Mouse (Mus musculus): ENCODE measurements around the gene Hmga2.

Gene Hmga2

DNA sequence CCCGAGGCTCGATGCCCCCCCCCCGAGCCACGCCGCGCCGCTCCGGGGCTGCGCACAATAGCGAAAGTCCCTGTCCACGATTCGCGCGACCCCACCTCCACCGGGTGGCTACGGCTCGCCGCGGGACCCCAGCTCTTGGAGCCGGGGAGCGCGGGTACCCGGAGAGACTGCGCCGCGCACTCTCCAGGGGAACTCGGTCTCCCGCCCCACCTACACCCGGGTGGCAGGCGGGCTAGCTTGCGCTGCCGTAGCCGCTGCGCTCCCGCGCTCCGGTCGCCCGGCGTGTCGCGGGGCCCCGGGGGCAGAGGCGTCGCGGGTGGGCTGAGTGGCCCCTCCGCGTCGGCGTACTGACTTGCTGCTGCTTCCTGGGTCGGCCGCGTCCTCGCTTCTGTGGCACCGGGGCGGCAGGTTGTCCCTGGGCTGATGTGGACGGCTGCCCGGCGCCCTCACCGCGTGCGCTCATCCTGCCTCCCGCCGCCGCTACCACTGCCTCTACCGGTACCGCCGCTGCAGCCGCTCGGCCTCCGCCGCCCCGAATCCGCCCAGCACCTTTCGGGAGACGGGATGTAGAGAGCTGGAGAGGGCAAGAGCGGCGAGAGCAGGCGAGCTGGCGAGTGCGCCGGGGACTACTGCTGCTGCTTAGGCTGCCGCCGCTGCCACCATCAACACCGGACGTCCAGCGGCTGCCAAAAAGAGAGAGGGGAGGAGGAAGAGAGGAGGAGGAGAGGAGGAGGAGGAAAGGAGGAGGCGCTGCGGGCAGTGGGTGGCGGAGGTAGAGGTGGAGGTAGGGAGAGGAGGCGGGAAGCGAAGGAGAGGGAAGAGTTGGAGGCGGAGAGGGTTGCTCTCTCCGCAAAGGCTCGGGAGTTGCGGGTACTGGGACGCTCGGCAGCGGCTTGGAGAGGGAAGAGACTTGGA, at the start of gene Hmga2:
Gene Hmga2 (minus strand): TSS at position 869 of the 915 bp plus-strand sequence.
- DNase-seq (ENCODE audit: low spot score in 2 of 2), result no peak

DNA sequence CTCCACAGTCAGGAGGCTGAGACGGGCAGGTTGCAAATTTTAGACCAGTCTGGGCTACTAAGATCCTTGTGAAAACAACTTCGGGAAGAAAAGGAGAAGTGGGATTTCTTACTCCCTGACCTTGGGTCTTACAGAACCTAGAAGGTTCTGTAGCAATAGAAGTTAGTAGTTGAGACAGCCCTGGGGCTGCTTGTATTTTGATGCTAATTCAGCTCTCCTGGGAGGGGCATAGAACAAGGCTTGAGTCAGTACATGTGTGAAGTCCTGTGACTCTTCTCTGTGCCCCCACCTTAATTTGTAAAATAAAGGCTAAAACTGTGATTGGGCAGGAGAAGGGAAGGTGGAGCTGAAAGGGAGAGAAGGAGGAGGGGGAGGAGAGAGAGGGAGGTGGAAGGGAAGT, 46.7 kb upstream of the Hmga2 start:
- DNase-seq (ENCODE audit: low spot score in 2 of 2), result no peak

DNA sequence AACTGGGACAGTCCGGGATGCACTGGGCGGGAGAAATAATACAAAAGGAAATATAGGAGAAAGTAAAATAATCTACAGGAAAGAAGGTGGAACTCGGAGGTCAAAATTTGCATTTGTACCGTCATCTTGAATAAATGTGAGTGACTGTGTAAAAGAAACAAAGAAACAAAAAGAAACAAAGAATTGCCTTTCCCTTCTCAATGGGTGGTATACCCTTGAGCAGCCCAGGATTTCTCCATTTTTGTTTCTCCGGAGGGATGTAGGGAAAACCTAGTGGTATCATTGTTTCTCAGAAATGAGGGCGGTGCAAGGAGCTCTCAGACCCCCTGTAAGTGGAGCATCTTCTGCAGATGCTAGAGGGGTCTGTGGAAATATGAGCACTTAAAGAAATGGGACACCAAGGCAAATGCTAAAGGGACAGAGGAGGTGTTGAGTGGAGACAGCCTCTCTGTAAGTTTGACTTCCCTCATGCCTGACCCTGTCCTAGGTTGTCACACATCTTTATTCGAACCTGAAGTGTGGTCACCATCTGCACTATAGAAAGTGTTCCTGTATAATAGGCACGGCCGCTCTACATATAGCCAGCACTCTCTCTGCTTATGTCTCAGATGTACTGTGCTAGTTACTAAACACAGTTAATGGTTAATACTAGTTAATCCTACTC, 45.8 kb upstream of the Hmga2 start:
- no peak for DNase-seq (ENCODE audit: low spot score in 2 of 2)

DNA sequence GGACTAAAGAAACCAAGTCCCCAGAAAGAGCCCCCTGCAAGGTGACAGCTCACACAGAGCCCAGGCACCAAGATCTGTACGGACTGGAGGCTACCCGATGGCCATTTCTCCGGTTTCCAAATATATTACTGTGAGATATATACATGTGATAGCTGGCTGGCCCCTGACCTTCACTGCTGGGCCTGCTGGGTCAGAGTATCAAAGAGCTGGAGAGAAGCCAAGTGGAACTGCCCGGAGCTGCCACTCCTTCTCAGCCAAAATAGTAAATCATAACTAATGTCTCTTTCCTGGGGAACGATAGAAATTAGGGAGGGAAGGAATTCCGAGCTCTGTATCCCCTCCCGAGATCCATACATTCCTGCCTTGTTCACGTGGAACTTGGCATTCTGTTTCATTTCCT, 40.0 kb upstream of the Hmga2 start:
- DNase-seq (ENCODE audit: low spot score in 2 of 2), result no peak

DNA sequence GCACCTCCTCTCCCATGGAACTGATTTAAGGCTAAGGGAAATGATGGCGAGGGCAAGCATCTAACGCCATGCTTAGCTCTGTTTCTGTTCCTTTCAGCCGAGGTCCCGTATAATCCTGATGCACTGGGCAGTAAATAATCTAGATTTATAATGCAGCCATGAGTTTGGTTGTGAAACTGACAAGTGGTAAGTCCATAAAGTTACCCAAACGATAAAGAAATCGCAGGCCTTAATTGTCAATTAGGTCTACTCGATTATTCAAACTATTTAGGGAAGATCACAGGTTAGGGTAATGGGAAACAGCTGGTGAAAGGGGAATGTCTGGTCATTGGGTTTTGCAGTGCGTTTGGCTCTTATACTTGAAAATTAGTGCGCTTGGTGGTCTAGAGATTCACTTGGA, 37.5 kb upstream of the Hmga2 start:
- no peak for DNase-seq (ENCODE audit: low spot score in 2 of 2)

DNA sequence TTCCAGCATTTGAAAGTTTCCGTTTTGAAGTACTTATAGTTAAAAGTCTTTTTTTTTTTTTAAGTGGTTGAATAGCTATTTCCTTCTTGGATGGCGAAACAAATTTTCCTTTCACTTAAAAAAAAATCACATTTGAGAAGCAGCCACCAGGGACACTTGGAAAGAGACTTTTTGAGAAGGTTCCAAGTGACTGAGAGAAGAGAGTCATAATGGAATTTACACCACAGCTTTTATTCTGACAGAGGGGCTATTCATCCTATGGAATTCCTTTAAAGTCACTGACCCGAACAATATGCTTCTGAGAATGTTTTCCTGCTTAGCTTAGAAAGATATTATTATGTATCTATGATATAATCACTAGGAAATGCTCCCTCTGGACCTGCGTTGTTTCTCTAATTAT, 36.7 kb upstream of the Hmga2 start:
- no peak for DNase-seq (ENCODE audit: low spot score in 2 of 2)

DNA sequence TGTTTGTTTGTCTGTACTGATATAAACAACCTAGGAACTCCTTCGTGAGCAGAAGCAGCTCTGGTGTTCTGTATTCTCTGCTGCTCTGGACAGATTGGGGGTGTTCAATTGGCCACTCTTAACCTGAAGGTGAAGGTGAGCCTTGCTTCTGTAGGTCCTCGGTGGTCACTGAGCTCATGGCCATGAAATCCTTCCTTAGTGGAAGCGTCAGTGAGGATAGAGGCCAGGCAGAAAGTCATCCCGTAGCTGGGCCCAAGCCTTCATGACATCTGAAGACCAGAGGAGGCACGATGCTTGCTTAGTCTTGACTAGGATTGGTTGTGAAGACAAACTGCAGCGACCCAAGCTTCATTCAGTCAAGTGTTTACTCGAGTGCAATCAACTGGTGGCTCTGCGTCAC, 35.9 kb upstream of the Hmga2 start:
- DNase-seq (ENCODE audit: low spot score in 2 of 2), result no peak

DNA sequence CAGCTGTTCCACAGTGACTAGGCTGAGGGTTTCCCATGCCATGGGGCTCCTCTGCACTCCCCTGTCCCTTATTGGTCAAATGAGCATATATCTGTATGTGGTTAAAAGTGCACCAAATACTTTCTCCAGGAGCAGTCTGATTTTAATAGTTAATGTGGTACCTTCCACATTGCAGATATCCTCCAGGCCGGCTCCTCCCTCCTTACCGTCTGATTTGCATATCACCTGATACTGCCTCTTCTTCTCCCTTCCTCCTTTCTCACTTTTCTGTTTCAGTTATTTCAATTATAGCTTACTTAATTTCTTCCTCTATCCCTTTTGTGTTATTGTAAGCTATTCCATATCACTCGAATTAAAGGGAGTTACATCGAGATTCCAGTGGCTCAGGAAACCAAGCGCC, 27.7 kb upstream of the Hmga2 start:
- no peak for DNase-seq (ENCODE audit: low spot score in 2 of 2)

DNA sequence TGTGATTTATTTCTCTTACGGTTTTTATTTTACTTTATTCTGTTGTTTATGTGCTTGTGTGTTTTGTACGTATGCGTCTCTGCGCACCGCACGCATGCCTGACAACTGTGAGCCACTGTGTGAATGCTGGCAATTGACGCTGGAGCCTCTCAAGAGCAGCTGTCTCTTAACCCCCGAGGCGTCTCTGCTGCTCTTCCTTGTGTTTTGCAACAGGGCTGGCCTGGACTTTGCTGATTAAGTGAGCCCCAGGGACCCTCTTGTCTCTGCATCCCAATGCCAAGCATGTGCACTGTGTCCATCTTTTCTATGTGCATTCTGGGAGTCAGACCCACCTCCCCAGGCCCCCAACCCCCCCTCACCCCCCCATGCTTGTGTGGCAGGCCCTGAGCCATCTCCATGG, 24.5 kb upstream of the Hmga2 start:
- no peak for DNase-seq (ENCODE audit: low spot score in 2 of 2)

DNA sequence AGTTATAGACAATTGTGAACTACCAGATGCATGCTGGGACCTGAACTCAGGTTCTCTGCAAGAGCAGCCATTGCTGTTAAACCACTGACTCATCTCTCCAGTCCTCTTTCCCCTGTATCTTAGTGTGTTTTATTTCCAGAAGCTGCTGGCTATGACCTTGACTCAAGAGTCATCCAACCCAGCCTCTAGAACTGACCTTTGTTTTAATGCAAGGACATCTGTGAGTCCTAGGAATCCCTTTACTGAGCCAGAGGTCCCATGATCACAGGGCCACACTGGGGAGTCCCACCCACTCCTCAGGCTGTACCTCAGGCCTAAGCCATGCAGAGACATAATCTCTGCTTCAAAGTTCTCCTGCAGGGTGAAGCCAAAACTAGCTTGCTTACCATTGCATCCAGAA, 21.8 kb upstream of the Hmga2 start:
- no peak for DNase-seq (ENCODE audit: low spot score in 2 of 2)

DNA sequence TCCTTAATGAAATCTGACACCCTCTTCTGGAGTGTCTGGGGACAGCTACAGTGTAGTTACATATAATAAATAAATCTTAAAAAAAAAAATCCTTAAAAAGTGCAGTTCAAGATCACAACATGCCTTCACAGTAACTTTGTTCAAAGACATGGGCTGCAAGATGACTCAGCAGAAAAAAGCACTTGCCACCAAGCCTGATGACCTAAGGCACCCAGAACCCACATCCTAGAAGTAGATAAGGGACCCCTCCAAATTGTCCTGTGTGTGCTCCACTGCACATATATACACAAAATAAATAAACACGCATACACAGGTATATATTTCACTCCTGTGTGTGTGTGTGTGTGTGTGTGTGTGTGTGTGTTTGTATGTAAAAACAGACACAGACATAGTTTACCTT, 18.4 kb upstream of the Hmga2 start:
- no peak for DNase-seq (ENCODE audit: low spot score in 2 of 2)

DNA sequence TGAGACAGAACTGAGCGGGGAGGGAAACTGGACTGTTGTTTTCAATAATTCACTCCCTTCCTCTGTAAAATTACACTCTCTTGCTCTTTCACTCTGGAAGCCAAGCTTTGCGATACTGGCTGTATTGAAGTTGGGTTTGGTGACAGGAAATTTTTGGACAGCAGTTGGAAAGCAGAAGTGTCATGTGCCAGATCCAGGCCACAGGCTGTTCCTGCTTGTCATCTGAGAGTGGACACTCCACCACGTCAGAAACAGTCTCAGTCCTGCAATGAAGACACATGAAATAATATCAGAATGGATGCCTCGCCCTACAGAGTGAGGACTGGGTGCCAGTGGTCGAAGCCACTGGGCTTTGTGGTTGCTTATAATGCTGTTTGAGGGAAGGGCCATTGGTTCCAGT, 15.2 kb upstream of the Hmga2 start:
- no peak for DNase-seq (ENCODE audit: low spot score in 2 of 2)

DNA sequence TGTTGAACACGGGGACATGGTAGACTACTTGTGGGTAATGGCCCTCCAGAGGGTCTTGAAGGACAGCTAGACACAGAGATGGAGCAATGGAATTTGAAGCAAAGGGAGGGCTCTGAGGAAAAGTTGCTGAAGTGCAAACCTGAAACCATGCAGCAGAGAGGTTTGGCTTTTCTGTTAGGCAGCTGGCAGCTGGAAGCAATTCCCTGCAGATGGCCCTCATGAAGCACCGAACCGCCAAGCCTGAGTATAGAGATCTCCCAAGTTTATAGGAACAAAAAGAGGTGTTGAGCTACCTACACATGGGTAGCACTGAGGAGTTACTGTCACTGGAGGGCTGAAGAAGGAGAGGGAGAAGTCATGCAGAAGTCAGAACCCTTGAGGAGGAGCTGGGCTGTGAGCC, 13.3 kb upstream of the Hmga2 start:
- DNase-seq (ENCODE audit: low spot score in 2 of 2), result no peak

DNA sequence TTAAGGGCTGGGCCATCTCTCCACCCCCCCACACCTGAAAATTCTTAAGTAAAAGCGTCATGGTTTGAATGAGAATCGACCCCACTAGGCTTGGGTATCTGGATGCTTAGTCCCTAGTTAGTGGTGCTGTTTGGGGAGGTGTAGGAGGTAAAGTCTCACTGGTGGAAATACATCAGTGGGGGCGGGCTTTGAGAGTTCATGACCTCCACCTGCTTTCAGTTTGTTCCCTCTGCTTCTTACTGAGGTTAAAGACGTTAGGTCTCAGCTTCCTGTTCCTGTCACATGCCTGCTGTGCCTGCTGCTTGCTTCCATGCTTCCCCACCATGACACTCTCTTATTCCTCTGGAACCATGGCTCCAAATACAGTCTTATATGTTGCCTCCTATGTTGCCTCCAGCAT, 12.3 kb upstream of the Hmga2 start:
- DNase-seq (ENCODE audit: low spot score in 2 of 2), result no peak

DNA sequence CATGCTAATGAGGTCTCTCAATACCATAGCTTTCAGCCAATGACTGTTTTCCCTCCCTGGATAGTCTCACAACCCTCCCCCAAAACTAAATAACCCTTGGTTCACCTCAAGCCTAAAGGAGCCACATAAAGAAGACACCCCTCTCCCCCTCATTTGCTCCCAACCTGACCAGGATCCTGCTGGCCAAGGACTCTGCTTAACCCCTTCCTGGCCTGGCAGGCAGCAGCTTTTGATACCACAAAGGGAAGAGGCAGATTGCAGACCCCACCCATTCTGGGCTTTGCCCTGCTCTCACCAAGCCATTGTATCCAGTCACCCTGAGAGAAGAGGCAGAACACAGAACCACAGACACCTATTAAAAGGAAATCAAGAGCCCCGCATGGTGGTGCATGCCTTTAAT, 11.6 kb upstream of the Hmga2 start:
- no peak for DNase-seq (ENCODE audit: low spot score in 2 of 2)

DNA sequence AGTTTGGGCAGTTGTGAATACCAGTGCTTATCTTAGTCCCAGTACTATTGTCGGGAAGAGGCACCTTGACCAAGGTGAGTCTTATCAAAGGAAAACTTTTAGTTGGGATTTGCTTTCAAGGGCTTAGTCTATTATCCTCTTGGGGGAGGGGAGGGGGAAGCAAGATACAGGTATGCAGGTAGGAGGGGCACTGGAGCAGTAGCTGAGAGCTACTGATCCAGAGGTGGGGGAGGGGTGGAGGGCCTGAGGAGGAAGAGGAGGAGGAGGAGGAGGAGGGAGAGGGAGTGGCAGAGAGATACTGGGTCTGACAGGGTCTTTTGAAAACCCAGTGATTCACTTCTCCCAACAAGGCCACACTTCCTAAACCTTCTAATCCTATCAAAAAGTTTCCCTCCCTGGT, 9.2 kb upstream of the Hmga2 start:
- DNase-seq (ENCODE audit: low spot score in 2 of 2), result no peak

DNA sequence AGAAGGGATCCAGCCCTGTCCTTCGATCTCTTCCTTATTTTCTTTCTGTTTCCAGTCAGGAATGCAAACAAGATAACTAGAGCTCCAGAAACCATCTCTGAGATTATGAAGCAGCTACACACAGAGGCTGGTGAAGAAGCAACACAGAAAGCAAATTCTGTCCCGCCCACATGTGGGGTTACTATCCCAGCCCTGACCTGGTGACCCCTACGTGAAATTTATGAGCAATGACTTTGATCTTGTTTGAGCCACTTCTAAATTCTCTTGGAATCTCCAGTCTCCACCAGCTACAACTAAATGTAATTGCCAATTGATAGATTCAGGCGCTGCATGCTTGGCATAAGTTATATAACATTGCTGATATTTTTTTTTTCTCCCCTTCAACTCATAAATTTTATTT, 7.9 kb upstream of the Hmga2 start:
- DNase-seq (ENCODE audit: low spot score in 2 of 2), result no peak

DNA sequence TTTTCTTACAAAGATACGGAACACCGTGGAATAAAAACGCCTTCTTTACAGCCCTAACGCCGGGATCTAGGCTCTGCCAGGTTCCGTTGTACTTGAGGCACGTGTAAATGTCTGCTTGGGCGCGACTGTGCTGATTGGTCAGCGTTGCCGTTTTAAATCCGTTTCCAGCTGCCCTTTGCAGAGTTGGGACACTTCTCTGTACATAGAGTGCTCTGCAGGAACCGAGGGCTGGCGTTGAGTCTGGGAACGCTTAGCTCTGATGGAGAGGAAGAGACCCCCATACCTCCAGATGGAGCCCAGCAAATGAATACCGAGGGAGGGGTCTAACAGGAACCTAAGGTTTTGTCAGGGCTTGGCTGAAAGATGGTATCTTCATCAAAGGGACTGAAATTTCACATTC, 1.9 kb upstream of the Hmga2 start:
- no peak for DNase-seq (ENCODE audit: low spot score in 2 of 2)

DNA sequence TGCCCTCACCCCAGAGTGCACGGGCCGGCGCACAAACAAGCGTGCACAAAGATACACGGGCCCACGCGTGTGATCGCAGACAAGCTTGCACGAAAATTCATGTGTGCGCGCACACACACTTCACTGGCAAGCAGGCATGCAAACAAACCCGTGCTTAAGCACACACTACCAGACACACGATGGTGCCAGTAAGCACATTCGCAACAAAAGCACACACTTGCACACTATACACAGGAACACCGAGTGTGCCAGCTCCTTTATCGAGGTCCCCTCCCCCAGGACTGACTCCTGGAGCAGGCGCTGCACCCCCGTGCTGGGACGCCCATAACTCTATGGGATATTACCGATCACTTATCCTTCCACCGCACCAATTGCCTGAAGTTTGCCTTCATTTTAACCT, 1.2 kb upstream of the Hmga2 start:
- no peak for DNase-seq (ENCODE audit: low spot score in 2 of 2)

DNA sequence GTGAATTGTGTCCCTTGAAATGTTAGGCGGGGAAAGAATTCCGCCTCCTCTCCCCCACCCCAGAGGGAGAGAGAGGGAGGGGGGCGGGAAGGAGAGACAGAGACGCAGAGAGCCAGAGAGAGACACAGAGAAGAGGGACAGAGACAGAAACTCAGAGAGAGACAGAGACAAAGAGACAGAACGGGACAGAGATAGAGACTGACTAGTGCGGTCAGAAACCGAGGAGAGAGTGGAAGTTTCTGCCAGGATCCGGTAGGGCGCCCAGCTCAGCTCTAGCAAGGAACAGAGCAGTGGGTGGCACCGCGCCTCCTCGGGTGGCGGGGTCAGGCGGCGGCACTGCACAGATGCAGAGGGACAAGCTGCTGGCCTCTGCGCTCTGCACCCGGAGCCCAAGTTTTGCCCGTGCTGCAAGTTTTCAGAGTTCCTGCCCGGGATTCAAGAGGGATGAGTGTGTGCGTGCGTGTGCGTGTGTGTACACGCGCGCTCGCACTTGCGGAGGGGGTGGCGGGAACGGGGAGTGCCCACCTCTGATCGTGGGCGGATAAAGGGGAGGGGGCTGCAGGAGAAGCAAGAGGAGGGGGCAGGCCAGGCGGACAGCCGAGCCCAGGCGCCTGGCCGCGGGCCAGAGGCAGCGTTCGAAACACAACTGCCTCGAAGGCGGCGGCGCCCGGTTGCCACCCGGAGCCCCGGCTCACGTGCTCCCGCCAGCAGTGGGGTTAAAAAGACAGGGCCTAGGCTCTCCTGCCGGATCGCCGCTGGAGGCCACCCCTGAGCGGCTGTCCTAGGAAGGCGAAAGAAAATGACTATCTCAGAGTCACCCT, 457 bp upstream of the Hmga2 start:
- DNase-seq (ENCODE audit: low spot score in 2 of 2), result no peak

DNA sequence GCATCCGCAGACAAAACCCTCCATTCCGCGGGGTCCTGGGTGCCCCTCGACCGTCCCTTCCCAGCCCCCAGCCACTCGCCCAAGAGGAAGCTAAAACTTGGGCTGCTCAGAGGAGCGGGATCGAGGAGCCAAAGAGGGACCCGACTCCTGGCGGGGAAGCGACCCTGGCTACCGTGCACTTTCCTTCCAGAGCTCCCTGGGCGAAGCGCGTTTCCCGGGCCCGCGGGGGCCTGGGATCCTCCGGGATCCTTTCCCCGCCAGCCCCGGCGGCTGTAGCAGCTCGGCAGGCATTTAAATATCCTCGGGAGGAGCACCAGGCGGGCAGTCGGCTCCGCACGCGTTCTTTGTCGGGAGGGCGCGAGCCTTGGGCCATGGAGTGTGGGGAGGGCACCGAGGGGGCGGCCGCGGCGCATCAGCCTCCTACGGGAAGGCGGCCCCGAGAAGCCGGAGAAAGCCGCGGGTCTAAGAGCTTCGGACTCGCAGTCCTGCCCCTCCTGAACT, 1.2 kb downstream of the Hmga2 start:
- DNase-seq (ENCODE audit: low spot score in 2 of 2), result no peak

DNA sequence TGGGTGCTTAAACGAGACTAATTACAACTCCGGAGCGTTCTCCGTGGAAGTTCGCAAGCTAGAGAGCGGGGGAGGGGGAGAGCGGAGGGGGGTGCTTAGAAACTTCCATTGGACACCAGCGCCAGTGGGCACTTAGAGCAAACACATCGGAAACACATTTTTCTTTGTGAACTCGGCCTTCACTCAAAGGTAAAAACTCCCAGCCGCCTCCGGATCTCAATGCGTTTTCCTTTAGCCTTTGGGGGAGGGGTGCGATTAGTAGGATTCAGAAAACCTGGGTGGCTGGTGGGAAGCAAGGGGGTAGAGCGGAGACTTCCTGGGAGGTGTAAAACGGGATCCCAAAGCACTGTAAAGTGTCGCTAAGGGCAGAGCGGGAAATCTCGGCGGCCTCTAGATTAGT, 2.0 kb downstream of the Hmga2 start:
- no peak for DNase-seq (ENCODE audit: low spot score in 2 of 2)

Data from spleen, postnatal 14 days (tissue).